Mouse (Mus musculus): ENCODE measurements at regions not wholly inside any gene's neighbourhood (a gene's known extent, or its start where the extent isn't known, plus 50 kb on each side); places are given as distances from the start of the nearest gene placed in this dataset.
A peak's percentile ranks its signal among the peaks of the same experiment; 100 is the strongest.

- no peak for ATAC-seq (ENCODE audit: low FRiP score, low read depth)
- WGBS: 71% methylated on average over 2 of the region's 2 CpGs
- no peak overlapping the region for H3K27ac ChIP-seq (replicated peaks; ENCODE audit: low read depth, low read length)
Measured at GRCm38 (mm10) chr2:30736236-30736635, 67.2 kb downstream of the 1700001O22Rik start.

GRCm38 (mm10) chr2:30733853-30734252 lies 69.6 kb downstream of the 1700001O22Rik start:
- ATAC-seq (ENCODE audit: low FRiP score, low read depth) (no peak), DNase-seq (ENCODE audit: low spot score) (no peak)
- Histone ChIP-seq H3K9me3 (ENCODE audit: control insufficient read depth, low read length) (no peaks in the 10 kb centered on the region), H3K4me3 (replicated peaks; ENCODE audit: low read length) (no peak overlapping the region), H3K4me2 (replicated peaks; ENCODE audit: low read depth, low read length, severe bottlenecking) (no peak overlapping the region), H3K4me1 (ENCODE audit: control insufficient read depth, insufficient read depth, low read length) (0 out of 2 replicates have a peak, but pooled peaks cover 4% of the 10 kb centered on the region), H3K36me3 (ENCODE audit: control insufficient read depth, insufficient read depth, low read length) (no peaks in the 10 kb centered on the region), H3K27ac (replicated peaks; ENCODE audit: low read depth, low read length) (no peak overlapping the region), H3K27me3 (ENCODE audit: control insufficient read depth, insufficient read depth, low read length) (no peaks in the 10 kb centered on the region), H3K9ac (ENCODE audit: low read depth, low read length, severe bottlenecking) (no peak overlapping the region)
- 24% methylated on average over 6 of the region's 6 CpGs for WGBS
- no peak for TF ChIP-seq POLR2A (IDR thresholded peaks at IDR 0.05; ENCODE audit: borderline replicate concordance, extremely low read depth, insufficient read depth, insufficient read length)

More at GRCm38 (mm10) chr2:30736236-30736635, 67.2 kb downstream of the 1700001O22Rik start:
- Histone ChIP-seq H3K27me3 (ENCODE audit: control insufficient read depth, insufficient read depth, low read length) (no peaks in the 10 kb centered on the region), H3K36me3 (ENCODE audit: control insufficient read depth, insufficient read depth, low read length) (no peaks in the 10 kb centered on the region), H3K9me3 (ENCODE audit: control insufficient read depth, low read length) (no peaks in the 10 kb centered on the region), H3K4me1 (ENCODE audit: control insufficient read depth, insufficient read depth, low read length) (0 out of 2 replicates have a peak, but pooled peaks cover 4% of the 10 kb centered on the region), H3K4me2 (replicated peaks; ENCODE audit: low read depth, low read length, severe bottlenecking) (no peak overlapping the region), H3K9ac (ENCODE audit: low read depth, low read length, severe bottlenecking) (no peak overlapping the region), H3K4me3 (replicated peaks; ENCODE audit: low read length) (no peak overlapping the region)
- no peak for DNase-seq (ENCODE audit: low spot score)
- TF ChIP-seq POLR2A (IDR thresholded peaks at IDR 0.05; ENCODE audit: borderline replicate concordance, extremely low read depth, insufficient read depth, insufficient read length): no peak

GRCm38 (mm10) chr2:30731832-30732231 lies 71.6 kb downstream of the 1700001O22Rik start:
- no peak overlapping the region for H3K4me2 ChIP-seq (replicated peaks; ENCODE audit: low read depth, low read length, severe bottlenecking)
- TF ChIP-seq POLR2A (IDR thresholded peaks at IDR 0.05; ENCODE audit: borderline replicate concordance, extremely low read depth, insufficient read depth, insufficient read length): no peak
- H3K9me3 ChIP-seq (ENCODE audit: control insufficient read depth, low read length): no peaks in the 10 kb centered on the region
- WGBS: 93% methylated on average over 5 of the region's 5 CpGs
- H3K27me3 ChIP-seq (ENCODE audit: control insufficient read depth, insufficient read depth, low read length): no peaks in the 10 kb centered on the region
- no peak overlapping the region for H3K27ac ChIP-seq (replicated peaks; ENCODE audit: low read depth, low read length)
- H3K9ac ChIP-seq (ENCODE audit: low read depth, low read length, severe bottlenecking): no peak overlapping the region
- DNase-seq (ENCODE audit: low spot score): no peak
- H3K4me3 ChIP-seq (replicated peaks; ENCODE audit: low read length): no peak overlapping the region
- no peak for ATAC-seq (ENCODE audit: low FRiP score, low read depth)
- no peaks in the 10 kb centered on the region for H3K36me3 ChIP-seq (ENCODE audit: control insufficient read depth, insufficient read depth, low read length)
- H3K4me1 ChIP-seq (ENCODE audit: control insufficient read depth, insufficient read depth, low read length): 0 out of 2 replicates have a peak, but pooled peaks cover 4% of the 10 kb centered on the region

- no peak for DNase-seq (ENCODE audit: low spot score)
- H3K4me1 ChIP-seq (ENCODE audit: control insufficient read depth, insufficient read depth, low read length): peaks cover 27% of the 10 kb centered on the region
- no peaks in the 10 kb centered on the region for H3K27me3 ChIP-seq (ENCODE audit: control insufficient read depth, insufficient read depth, low read length)
- H3K9me3 ChIP-seq (ENCODE audit: control insufficient read depth, low read length): no peaks in the 10 kb centered on the region
- no peak overlapping the region for H3K4me2 ChIP-seq (replicated peaks; ENCODE audit: low read depth, low read length, severe bottlenecking)
- no peak overlapping the region for H3K4me3 ChIP-seq (replicated peaks; ENCODE audit: low read length)
- no peak overlapping the region for H3K9ac ChIP-seq (ENCODE audit: low read depth, low read length, severe bottlenecking)
- no peak for TF ChIP-seq POLR2A (IDR thresholded peaks at IDR 0.05; ENCODE audit: borderline replicate concordance, extremely low read depth, insufficient read depth, insufficient read length)
- 76% methylated on average over 6 of the region's 6 CpGs for WGBS
- no peak for ATAC-seq (ENCODE audit: low FRiP score, low read depth)
- H3K27ac ChIP-seq (replicated peaks; ENCODE audit: low read depth, low read length): no peak overlapping the region
- H3K36me3 ChIP-seq (ENCODE audit: control insufficient read depth, insufficient read depth, low read length): no peaks in the 10 kb centered on the region
Measured at GRCm38 (mm10) chr2:30727948-30728347, 75.5 kb downstream of the 1700001O22Rik start.

- ATAC-seq (ENCODE audit: low FRiP score, low read depth): peak; percentile 26; the same call in 1 of the 2 replicates
- peak; percentile 46 for DNase-seq (ENCODE audit: low spot score)
- H3K9me3 ChIP-seq (ENCODE audit: control insufficient read depth, low read length): no peaks in the 10 kb centered on the region
- H3K4me2 ChIP-seq (replicated peaks; ENCODE audit: low read depth, low read length, severe bottlenecking): peak overlapping the region; percentile 28
- H3K4me1 ChIP-seq (ENCODE audit: control insufficient read depth, insufficient read depth, low read length): peaks cover 47% of the 10 kb centered on the region
- no peak overlapping the region; the same call in 1 of the 2 replicates for H3K4me3 ChIP-seq (replicated peaks; ENCODE audit: low read length)
- no peaks in the 10 kb centered on the region for H3K36me3 ChIP-seq (ENCODE audit: control insufficient read depth, insufficient read depth, low read length)
- H3K9ac ChIP-seq (ENCODE audit: low read depth, low read length, severe bottlenecking): peak overlapping the region; percentile 43
- WGBS: 16% methylated on average over 38 of the region's 38 CpGs
- H3K27me3 ChIP-seq (ENCODE audit: control insufficient read depth, insufficient read depth, low read length): no peaks in the 10 kb centered on the region
- H3K27ac ChIP-seq (replicated peaks; ENCODE audit: low read depth, low read length): 0 out of 2 replicates have a peak overlapping the region, but pooled peaks have one; percentile 33
- no peak for TF ChIP-seq POLR2A (IDR thresholded peaks at IDR 0.05; ENCODE audit: borderline replicate concordance, extremely low read depth, insufficient read depth, insufficient read length)
Measured at GRCm38 (mm10) chr2:30725601-30726489, 77.6 kb downstream of the 1700001O22Rik start.

Measured in limb, embryonic 14.5 days (tissue).